Mouse (Mus musculus) cortical plate, adult 2 months (tissue): ENCODE measurements around the gene Med29.

ENCODE experiments used
- CTCF ChIP-seq: fragments of 200-500 bp; IDR thresholded peaks from 2 replicates; pipeline ENCODE4 v1.5.1; 2011; ENCODE audit warnings: mild to moderate bottlenecking, control low read depth, low read length; ENCODE audit not compliant: insufficient read depth; ENCODE audit errors: extremely low read depth
- POLR2A ChIP-seq: fragments of 200-500 bp; IDR thresholded peaks from 2 replicates; pipeline ENCODE4 v1.6.1; 2011; ENCODE audit warnings: mild to moderate bottlenecking, low read length, control low read depth; ENCODE audit not compliant: insufficient read depth; ENCODE audit errors: extremely low read depth

DNA sequence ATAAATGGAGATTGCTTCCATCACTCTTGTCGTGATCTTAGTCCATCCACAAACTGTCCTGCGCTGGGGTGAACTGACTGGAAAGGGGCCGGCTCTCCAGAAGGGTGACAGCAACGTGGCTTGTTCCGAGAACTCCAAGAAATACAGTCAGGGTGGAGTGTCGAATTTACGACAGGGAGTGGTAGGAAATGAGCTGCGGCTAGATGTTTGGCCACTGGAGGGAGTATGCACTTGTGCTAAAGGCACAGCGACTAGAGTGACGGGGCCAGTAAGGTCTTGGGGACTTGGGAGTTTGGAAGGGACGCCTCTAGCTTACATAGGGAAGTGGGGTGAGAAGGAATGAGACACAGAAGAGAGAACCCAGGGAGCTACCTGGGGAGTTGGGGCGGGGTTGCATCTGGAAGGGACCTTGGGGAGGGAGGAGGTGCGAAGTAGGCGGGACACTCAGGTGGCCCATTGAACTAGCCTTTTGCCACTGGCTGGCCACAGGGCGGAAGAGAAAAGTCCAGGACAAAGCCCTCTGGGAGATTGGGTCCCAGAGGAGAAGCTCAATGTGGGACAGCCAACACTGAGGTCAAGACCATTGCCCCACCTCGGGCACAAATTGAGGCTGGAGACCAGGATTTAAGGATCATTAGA is 44.5 kb upstream of the Med29 start, which contains the start of gene Gmfg:
- TF ChIP-seq POLR2A (no peak), CTCF (peak; percentile 66)
